Mouse (Mus musculus) midbrain, embryonic 15.5 days (tissue): Measurements from ENCODE around the gene Apoc4. TPM values are rescaled to one million over a fixed set of nuclear protein-coding genes. Genes with fewer than 3 reads are reported as not detected.

ENCODE experiments used
- ATAC-seq: fragments of 200-750 bp; cut with Nextera tagmentation; replicated peaks from 2 replicates; pipeline ENCODE4 v1.8.0; 2017; ENCODE audit warnings: moderate TSS enrichment
- H3K27ac ChIP-seq: fragments of 300-500 bp; sonication (generic); 2 replicates; pipeline ENCODE4 v1.5.1; 2015; ENCODE audit warnings: mild to moderate bottlenecking, inconsistent platforms
- H3K27me3 ChIP-seq: fragments of 300-500 bp; sonication (generic); replicated peaks from 2 replicates; pipeline ENCODE4 v1.6.1; 2015; ENCODE audit warnings: inconsistent platforms
- H3K36me3 ChIP-seq: fragments of 300-500 bp; sonication (generic); replicated peaks from 2 replicates; pipeline ENCODE4 v1.6.1; 2015; ENCODE audit warnings: inconsistent platforms
- H3K4me1 ChIP-seq: fragments of 300-500 bp; sonication (generic); 2 replicates; pipeline ENCODE4 v1.6.1; 2015; ENCODE audit warnings: inconsistent platforms
- H3K4me2 ChIP-seq: fragments of 300-500 bp; sonication (generic); 2 replicates; pipeline ENCODE4 v1.6.1; 2015; ENCODE audit warnings: inconsistent platforms, mild to moderate bottlenecking, moderate library complexity
- H3K4me3 ChIP-seq: fragments of 300-500 bp; sonication (generic); 2 replicates; pipeline ENCODE4 v1.5.1; 2015; ENCODE audit warnings: mild to moderate bottlenecking, inconsistent platforms
- H3K9ac ChIP-seq: fragments of 300-500 bp; sonication (generic); 2 replicates; pipeline ENCODE4 v1.6.1; 2015; ENCODE audit warnings: mild to moderate bottlenecking, inconsistent platforms
- H3K9me3 ChIP-seq: fragments of 300-500 bp; sonication (generic); 2 replicates; pipeline ENCODE4 v1.6.1; 2016; ENCODE audit warnings: inconsistent platforms
- WGBS: fragments of 180-500 bp; shearing (Covaris S2); methylation state at CpG from one replicate; pipeline ENCODE4 v1.1.7; 2015; ENCODE audit warnings: mixed read lengths; 5-methylcytosine and 5-hydroxymethylcytosine counted together
- polyA plus RNA-seq: library from polyadenylated mRNA; unstranded; fragments of >200 nt; fragmentation: Nextera tagmentation; extraction: Ambion mirVana; gene quantifications from 2 replicates; pipeline ENCODE4 v1.2.1, GENCODE M21; 2015

Gene Apoc4
- polyA plus RNA-seq, 1 experiment from 2014 or later = not detected

DNA sequence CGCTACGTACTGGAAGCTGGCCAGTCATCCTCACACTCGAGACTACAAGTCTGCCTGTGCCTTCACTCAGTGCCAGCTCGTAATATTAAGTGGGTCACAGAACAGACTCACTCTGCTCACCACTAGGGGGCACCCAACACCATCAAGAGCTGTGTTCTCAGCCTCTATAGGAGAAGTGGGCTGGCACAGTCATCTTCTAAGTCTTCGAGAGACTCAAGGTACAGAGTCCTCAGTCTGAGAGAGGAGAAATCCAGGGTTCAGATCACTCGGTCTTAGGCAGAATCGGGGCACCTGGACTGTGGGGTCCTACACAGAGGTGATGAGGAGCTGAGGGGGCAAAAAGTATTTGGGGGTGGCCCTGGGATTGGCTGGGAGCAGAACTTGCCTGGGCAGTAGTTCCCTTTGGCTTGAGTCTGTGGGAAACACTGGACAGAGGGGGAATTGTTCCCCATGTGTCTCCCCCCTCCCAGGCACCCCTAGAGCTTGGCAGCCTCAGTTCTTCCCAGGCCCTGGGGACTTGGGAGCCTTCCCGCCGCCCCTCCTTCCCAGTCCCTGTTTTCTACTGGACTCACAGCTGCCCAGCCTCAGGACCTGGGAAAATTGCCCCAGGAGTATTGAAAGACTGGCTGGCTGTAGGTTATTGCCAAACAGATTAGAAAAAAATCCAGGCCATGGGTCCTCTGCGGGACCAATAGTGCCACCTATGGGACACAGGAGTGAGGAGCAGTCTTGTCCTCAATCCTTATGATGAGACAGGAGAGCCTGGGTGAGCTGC lies 12.1 kb downstream of the Apoc4 start:
- 9% methylated on average over 10 of the region's 10 CpGs for WGBS
- Histone ChIP-seq H3K4me3 (no peak overlapping the region), H3K27ac (peak overlapping the region; percentile 68), H3K27me3 (no peaks in the 10 kb centered on the region), H3K4me1 (peaks cover 15% of the 10 kb centered on the region), H3K9me3 (no peaks in the 10 kb centered on the region), H3K4me2 (0 out of 2 replicates have a peak overlapping the region, but pooled peaks have one; percentile 1), H3K36me3 (no peaks in the 10 kb centered on the region), H3K9ac (no peak overlapping the region)
- ATAC-seq = peak; percentile 50

DNA sequence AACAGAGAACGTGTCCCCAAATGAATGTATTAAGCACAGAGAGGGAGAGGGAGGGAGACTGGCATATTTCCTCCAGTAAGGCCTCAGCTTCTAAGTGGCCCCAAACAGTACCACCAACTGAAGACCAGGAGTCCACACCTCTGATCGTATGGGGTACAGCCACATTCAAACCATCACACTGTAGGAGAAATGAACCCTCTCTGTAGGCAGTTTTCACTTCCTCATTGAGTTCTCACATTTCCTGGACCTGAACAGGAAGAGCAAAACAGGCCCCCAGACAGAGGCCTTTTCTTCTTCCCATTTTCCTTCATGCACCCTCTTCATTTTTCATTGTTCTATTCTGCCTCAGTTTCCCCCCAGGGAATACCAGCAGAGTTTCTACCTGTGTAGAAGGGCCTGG lies 13.8 kb downstream of the Apoc4 start:
- no peak overlapping the region for H3K27ac ChIP-seq
- H3K36me3 ChIP-seq = no peaks in the 10 kb centered on the region
- H3K9me3 ChIP-seq = no peaks in the 10 kb centered on the region
- H3K4me1 ChIP-seq = peaks cover 30% of the 10 kb centered on the region
- no peak overlapping the region for H3K4me2 ChIP-seq
- WGBS = 81% methylated on average over 2 of the region's 2 CpGs
- no peaks in the 10 kb centered on the region for H3K27me3 ChIP-seq
- H3K4me3 ChIP-seq = no peak overlapping the region
- no peak overlapping the region for H3K9ac ChIP-seq
- no peak for ATAC-seq

DNA sequence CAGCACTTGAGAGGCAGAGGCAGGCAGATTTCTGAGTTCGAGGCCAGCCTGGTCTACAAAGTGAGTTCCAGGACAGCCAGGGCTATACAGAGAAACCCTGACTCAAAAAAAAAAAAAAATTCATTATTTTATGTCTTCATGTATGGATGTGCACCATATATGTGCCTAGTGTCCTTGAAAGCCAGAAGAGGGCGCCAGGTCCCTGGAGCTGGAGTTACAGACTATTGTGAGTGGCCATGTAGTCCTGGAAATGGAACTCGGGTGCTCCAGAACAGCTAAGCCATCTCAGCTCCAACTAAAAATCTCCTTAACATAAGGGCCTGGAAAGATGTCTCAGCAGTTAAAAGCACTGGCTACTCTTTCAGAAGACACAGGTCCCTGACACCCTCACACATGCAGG lies 14.5 kb downstream of the Apoc4 start:
- no peaks in the 10 kb centered on the region for H3K9me3 ChIP-seq
- no peaks in the 10 kb centered on the region for H3K36me3 ChIP-seq
- 72% methylated on average over 3 of the region's 3 CpGs for WGBS
- H3K4me1 ChIP-seq = peaks cover 32% of the 10 kb centered on the region
- ATAC-seq = no peak
- H3K9ac ChIP-seq = no peak overlapping the region
- no peaks in the 10 kb centered on the region for H3K27me3 ChIP-seq
- no peak overlapping the region for H3K4me2 ChIP-seq
- H3K4me3 ChIP-seq = no peak overlapping the region
- H3K27ac ChIP-seq = no peak overlapping the region

DNA sequence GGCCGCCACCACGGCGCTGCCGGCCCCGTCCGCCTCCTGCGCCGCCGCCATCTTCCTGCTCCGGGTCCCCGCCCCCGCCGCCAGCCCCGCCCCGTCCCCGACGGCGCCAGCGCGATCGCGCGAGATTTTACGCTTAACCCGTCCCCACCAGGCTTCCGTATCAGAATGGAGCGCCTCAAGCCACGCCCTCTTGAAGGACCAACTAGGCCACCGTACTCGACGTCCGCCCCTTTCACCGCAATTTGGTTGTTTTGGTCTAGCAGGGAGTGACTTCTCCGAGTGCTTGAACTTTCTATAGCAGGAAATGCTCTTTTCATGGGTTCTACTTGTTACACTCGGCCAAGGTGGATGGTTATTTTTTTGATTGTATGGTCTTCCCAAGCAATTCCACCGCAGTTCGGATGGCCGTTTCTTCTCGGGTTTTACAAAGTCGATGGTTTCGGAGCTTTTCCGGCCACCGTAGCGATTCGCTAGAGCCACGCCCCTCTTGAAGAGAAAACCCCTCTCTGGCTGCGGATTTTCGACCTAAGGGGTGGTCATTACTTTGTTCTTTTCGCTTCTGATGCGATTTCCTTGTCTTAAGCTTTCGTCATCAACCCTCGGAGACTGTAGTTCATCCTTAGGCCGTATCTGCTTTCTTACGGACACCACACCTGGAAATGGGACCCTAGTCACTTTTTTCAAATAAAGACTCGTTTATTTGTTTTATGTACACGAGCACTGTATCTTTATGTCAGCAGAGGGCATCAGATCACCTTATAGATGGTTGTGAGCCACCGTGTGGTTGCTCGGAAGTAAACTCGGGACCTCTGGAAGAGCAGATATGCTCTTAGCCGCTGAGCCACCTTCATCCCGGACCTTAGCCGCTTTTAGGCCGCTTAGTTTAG lies 16.1 kb downstream of the Apoc4 start, which contains the start of gene Clptm1:
TSS of gene Clptm1 (minus strand) at position 79 of the 887 bp plus-strand sequence.
- no peaks in the 10 kb centered on the region for H3K36me3 ChIP-seq
- peaks cover 32% of the 10 kb centered on the region for H3K4me1 ChIP-seq
- WGBS = under 1% methylated on average over 63 of the region's 63 CpGs
- peak within 1 kb of the TSS; percentile 98 for H3K9ac ChIP-seq
- no peaks in the 10 kb centered on the region for H3K9me3 ChIP-seq
- ATAC-seq = peak; percentile 90
- H3K4me3 ChIP-seq = peak within 1 kb of the TSS; percentile 95
- H3K27me3 ChIP-seq = no peaks in the 10 kb centered on the region
- H3K4me2 ChIP-seq = peak within 1 kb of the TSS; percentile 76
- peak within 1 kb of the TSS; percentile 89 for H3K27ac ChIP-seq

DNA sequence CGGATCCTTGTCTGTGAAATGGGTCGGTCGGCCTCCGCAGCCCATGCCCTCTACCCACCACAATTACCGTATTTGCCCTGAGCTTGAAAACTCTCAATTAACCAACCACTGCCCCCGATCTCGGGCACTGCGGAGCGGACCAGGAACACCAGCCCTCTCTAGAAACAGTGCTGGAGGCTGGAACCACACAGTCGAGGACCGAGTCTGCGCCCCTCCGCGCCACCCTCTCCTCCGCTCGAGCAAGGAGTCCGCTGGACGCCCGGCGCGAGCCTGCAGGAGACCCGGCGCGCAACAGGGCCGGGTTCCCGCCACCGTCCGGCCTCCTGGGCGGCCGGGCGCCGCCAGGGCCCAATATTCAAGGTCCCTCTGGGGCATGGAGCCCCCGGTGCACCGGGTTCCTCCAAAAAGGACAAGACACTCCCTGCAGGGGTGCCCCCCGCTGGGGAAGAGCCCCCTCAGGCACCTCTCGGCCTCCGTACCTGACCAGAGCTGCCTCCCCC lies 16.8 kb downstream of the Apoc4 start:
- Histone ChIP-seq H3K27ac (peak overlapping the region; percentile 89), H3K4me2 (peak overlapping the region; percentile 76), H3K4me3 (peak overlapping the region; percentile 95), H3K9ac (peak overlapping the region; percentile 98), H3K4me1 (peaks cover 32% of the 10 kb centered on the region), H3K9me3 (no peaks in the 10 kb centered on the region), H3K36me3 (no peaks in the 10 kb centered on the region), H3K27me3 (no peaks in the 10 kb centered on the region)
- WGBS = under 1% methylated on average over 35 of the region's 37 CpGs
- peak; percentile 65 for ATAC-seq

DNA sequence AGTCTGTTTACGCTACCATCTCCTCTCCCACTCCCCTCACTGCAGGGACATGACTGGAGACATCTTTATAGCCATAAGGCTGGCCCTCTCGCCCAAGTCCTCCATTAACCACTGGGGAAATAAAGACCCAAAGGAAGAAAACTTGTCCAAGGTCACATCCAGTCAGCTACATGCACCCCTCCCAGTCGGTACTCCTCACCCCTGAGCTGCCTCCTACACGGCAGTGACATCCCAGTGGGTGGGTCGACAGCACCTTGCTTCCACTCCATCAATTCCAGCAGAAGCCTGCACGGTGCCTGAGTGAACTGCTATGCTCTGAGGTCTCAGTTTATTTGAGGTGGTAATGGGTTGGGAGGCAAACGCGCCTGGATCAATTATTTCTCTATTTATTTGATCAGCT lies 17.3 kb downstream of the Apoc4 start:
- H3K27me3 ChIP-seq = no peaks in the 10 kb centered on the region
- no peak overlapping the region for H3K27ac ChIP-seq
- H3K36me3 ChIP-seq = no peaks in the 10 kb centered on the region
- 19% methylated on average over 8 of the region's 8 CpGs for WGBS
- peak; percentile 27; the same call in 1 of the 2 replicates for ATAC-seq
- peak overlapping the region; percentile 95 for H3K4me3 ChIP-seq
- peak overlapping the region; percentile 76 for H3K4me2 ChIP-seq
- H3K9ac ChIP-seq = peak overlapping the region; percentile 98
- no peaks in the 10 kb centered on the region for H3K9me3 ChIP-seq
- peaks cover 28% of the 10 kb centered on the region for H3K4me1 ChIP-seq

DNA sequence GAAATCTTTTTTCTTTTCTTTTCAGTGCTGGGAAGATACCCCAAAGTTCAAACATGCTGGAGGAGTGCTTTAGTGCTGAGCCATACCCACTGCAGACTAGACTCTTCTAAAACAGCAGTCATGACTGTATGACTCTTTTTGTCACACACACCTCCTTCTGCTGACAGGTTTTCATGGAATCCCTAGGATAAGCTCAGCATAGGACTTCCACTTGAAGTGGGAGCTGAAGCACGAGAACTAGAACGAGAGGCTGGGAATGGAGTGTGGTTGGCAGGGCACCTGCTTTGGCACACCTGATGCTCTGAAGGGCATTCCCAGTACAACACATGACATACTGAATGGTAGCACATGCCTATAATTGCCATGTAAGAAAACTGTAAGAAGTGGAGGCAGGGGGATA lies 28.7 kb downstream of the Apoc4 start:
- Histone ChIP-seq H3K36me3 (peaks cover 27% of the 10 kb centered on the region), H3K9me3 (no peaks in the 10 kb centered on the region), H3K27me3 (no peaks in the 10 kb centered on the region), H3K27ac (no peak overlapping the region), H3K4me2 (no peak overlapping the region), H3K4me1 (no peaks in the 10 kb centered on the region), H3K4me3 (no peak overlapping the region), H3K9ac (no peak overlapping the region)
- ATAC-seq = no peak
- 98% methylated on average over 2 of the region's 2 CpGs for WGBS

DNA sequence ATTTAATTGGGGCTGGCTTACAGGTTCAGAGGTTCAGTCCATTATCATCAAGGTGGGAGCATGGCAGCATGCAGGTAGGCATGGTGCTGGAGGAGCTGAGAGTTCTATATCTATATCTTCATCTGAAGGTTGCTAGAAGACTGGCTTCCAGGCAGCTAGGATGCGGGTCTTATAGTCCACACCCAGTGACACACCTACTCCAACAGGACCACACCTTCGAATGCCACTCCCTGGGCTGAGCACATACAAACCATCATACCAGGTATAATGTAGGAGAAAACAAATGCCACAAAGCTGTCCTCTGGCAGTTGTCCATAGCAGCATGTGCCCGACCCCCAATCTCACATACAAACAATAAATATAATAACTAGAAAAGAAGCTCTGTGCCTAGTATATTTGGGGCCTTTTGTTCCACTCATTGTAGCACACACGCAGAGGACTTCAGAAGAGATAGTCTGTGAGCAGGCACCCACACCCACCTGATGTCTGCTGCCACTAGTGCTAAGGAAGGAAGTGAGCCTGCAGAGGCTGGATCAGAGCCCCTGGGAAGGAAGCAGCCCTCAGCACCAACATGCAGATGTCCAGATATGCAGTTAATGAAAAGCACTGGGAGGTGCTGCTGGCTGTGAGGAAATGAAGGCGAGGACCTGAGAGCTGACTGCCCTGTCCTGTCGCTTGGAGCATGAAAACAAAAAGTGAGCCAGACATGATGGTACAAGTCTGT lies 30.1 kb downstream of the Apoc4 start:
- Histone ChIP-seq H3K27me3 (no peaks in the 10 kb centered on the region), H3K4me2 (no peak overlapping the region), H3K4me3 (no peak overlapping the region), H3K4me1 (no peaks in the 10 kb centered on the region), H3K9ac (no peak overlapping the region), H3K27ac (no peak overlapping the region), H3K36me3 (peaks cover 35% of the 10 kb centered on the region), H3K9me3 (no peaks in the 10 kb centered on the region)
- no peak for ATAC-seq
- WGBS = 96% methylated on average over 6 of the region's 6 CpGs

DNA sequence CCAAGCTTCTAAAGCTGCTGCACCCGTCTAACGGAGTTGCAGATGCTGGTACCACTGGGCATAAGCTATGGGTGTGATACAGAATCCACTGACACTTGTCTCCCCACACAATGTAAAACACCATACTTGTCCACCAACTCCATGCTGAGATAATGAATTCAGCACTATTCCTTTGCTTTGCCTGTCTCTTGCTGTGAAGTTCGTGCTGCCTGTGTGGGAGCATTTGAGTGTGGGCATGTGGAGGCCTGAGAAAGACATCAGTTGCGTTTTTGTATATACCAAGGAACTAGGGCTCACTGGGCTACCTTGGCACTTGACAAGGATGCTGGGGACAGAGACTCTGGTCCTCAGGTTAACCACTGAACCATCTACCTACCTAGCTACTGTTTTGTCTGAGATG lies 40.1 kb downstream of the Apoc4 start:
- no peak for ATAC-seq
- H3K9me3 ChIP-seq = no peaks in the 10 kb centered on the region
- no peak overlapping the region for H3K9ac ChIP-seq
- H3K27me3 ChIP-seq = no peaks in the 10 kb centered on the region
- H3K4me2 ChIP-seq = no peak overlapping the region
- no peak overlapping the region for H3K4me3 ChIP-seq
- H3K4me1 ChIP-seq = no peaks in the 10 kb centered on the region
- WGBS = 93% methylated on average over 4 of the region's 4 CpGs
- H3K27ac ChIP-seq = no peak overlapping the region
- H3K36me3 ChIP-seq = peaks cover 83% of the 10 kb centered on the region

DNA sequence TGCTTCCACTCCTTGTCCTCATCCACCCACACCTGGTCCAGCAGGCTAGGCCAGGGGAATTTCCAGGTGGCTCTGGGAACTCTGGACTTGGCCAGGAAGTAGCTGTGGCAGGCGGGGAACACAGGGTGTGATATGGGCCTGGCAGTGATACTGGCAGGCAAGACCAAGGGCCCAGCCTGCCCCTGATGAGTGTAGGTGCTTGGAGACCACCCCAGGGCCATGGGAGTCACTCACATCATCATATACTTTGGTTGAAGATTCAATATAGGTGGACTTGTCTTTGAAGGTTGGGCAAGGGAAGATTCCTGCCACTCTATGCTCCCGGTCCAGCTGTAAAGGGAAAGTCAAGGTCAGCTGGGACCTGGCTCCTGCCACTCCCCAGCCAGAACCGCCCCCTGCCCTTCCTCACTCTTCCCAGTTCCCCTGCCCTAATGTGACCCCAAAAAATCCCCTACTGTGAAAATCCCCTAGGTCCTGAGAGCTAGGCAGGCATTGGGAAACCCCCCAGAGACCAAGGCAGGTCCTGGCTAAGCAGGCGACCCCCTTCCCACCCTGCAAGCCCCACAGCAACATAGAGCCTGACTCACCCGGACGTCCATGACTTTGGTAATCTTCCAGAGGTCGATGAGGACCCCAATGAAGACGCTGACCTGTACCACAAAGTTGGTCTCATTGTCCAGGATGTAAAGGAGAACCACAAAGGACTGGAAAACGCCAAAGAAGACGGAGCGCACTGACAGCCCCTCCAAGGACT lies 46.0 kb downstream of the Apoc4 start:
- H3K9me3 ChIP-seq = no peaks in the 10 kb centered on the region
- no peak overlapping the region for H3K4me2 ChIP-seq
- H3K36me3 ChIP-seq = peaks cover 74% of the 10 kb centered on the region
- WGBS = 91% methylated on average over 11 of the region's 11 CpGs
- H3K27me3 ChIP-seq = no peaks in the 10 kb centered on the region
- no peak for ATAC-seq
- H3K27ac ChIP-seq = no peak overlapping the region
- H3K4me1 ChIP-seq = no peaks in the 10 kb centered on the region
- no peak overlapping the region for H3K9ac ChIP-seq
- H3K4me3 ChIP-seq = no peak overlapping the region

DNA sequence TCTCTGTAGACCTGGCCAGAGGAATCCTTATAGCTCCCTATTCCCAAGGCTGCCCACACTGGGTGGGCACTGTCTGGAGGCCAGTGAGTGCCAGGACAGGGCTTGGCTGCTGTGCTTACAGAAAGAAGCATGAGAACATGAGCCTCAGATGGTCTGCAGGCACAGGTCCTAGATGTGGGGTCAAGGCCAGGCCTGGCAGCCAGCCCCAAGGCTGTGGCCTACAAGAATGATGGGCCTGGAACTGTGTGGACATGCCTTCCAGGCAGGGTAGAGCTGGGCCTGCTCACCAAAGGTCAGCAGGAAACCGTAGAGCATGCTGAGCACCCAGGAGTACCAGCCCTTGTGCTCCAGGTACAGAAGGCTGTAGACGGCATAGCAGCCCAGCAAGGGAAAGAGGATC lies 46.7 kb downstream of the Apoc4 start:
- H3K4me3 ChIP-seq = no peak overlapping the region
- no peaks in the 10 kb centered on the region for H3K4me1 ChIP-seq
- H3K27ac ChIP-seq = no peak overlapping the region
- H3K4me2 ChIP-seq = no peak overlapping the region
- H3K9ac ChIP-seq = no peak overlapping the region
- 95% methylated on average over 2 of the region's 2 CpGs for WGBS
- H3K27me3 ChIP-seq = no peaks in the 10 kb centered on the region
- no peak for ATAC-seq
- H3K9me3 ChIP-seq = no peaks in the 10 kb centered on the region
- H3K36me3 ChIP-seq = peaks cover 68% of the 10 kb centered on the region
